Mouse (Mus musculus): ENCODE data around the gene Cux2. TPM values are rescaled to one million over a fixed set of nuclear protein-coding genes. Genes with fewer than 3 reads are reported as not detected.

Gene Cux2
- polyA plus RNA-seq, 1 experiment, result 3.6 TPM

DNA sequence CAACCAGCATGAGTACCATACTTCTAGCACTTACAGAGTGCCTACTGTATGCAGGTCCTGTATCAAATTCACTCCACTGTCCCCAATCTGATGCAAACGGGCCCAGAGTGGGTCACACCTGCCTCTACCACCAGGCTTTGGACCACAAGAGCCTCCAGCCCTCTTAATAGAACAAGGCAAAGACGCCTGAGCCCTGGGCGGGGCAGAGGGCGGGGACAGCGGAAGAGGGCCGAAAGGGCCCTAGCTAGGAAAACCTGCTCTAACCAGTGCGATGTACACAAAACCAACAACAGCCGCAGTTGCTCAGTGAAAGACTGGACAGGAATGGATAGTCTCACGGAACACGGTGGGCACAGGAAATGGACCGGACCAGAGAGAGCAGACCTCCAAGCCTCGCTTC lies 18.8 kb downstream of the Cux2 start:
- Histone ChIP-seq H3K27me3 (replicated peaks; ENCODE audit: control insufficient read depth, insufficient read depth, low read length) (no peaks in the 10 kb centered on the region), H3K27ac (ENCODE audit: insufficient read depth, low read depth, low read length) (no peak overlapping the region), H3K4me3 (ENCODE audit: insufficient read depth, low read depth, low read length) (no peak overlapping the region), H3K36me3 (ENCODE audit: control insufficient read depth, insufficient read depth, low read length) (no peaks in the 10 kb centered on the region), H3K4me1 (ENCODE audit: control insufficient read depth, insufficient read depth, low read length) (no peaks in the 10 kb centered on the region)
- 68% methylated on average over 12 of the region's 12 CpGs for WGBS
- no peak for DNase-seq
- TF ChIP-seq CTCF (conservative IDR thresholded peaks at IDR 0.05; ENCODE audit: insufficient read depth, insufficient read length, low read depth, low read length) (no peak), POLR2A (IDR thresholded peaks at IDR 0.05; ENCODE audit: low read depth, low read length) (no peak)

- DNase-seq, result no peak
These were observed 19.3 kb downstream of the Cux2 start for GRCm38 (mm10) chr5:122030640-122031039.

GRCm38 (mm10) chr5:122026771-122027170 lies 23.1 kb downstream of the Cux2 start:
- no peak for DNase-seq
- no peaks in the 10 kb centered on the region for H3K36me3 ChIP-seq (ENCODE audit: control insufficient read depth, insufficient read depth, low read length)
- H3K4me3 ChIP-seq (ENCODE audit: insufficient read depth, low read depth, low read length), result no peak overlapping the region
- TF ChIP-seq POLR2A (IDR thresholded peaks at IDR 0.05; ENCODE audit: low read depth, low read length) (no peak), CTCF (conservative IDR thresholded peaks at IDR 0.05; ENCODE audit: insufficient read depth, insufficient read length, low read depth, low read length) (no peak)
- WGBS, result 77% methylated on average over 9 of the region's 9 CpGs
- H3K4me1 ChIP-seq (ENCODE audit: control insufficient read depth, insufficient read depth, low read length), result no peaks in the 10 kb centered on the region
- H3K27ac ChIP-seq (ENCODE audit: insufficient read depth, low read depth, low read length), result no peak overlapping the region
- no peaks in the 10 kb centered on the region for H3K27me3 ChIP-seq (replicated peaks; ENCODE audit: control insufficient read depth, insufficient read depth, low read length)

More at GRCm38 (mm10) chr5:122030640-122031039, 19.3 kb downstream of the Cux2 start:
- WGBS, result 57% methylated on average over 11 of the region's 11 CpGs
- TF ChIP-seq CTCF (conservative IDR thresholded peaks at IDR 0.05; ENCODE audit: insufficient read depth, insufficient read length, low read depth, low read length) (no peak), POLR2A (IDR thresholded peaks at IDR 0.05; ENCODE audit: low read depth, low read length) (no peak)
- Histone ChIP-seq H3K4me3 (ENCODE audit: insufficient read depth, low read depth, low read length) (no peak overlapping the region), H3K27me3 (replicated peaks; ENCODE audit: control insufficient read depth, insufficient read depth, low read length) (no peaks in the 10 kb centered on the region), H3K27ac (ENCODE audit: insufficient read depth, low read depth, low read length) (no peak overlapping the region), H3K4me1 (ENCODE audit: control insufficient read depth, insufficient read depth, low read length) (no peaks in the 10 kb centered on the region), H3K36me3 (ENCODE audit: control insufficient read depth, insufficient read depth, low read length) (no peaks in the 10 kb centered on the region)

DNA sequence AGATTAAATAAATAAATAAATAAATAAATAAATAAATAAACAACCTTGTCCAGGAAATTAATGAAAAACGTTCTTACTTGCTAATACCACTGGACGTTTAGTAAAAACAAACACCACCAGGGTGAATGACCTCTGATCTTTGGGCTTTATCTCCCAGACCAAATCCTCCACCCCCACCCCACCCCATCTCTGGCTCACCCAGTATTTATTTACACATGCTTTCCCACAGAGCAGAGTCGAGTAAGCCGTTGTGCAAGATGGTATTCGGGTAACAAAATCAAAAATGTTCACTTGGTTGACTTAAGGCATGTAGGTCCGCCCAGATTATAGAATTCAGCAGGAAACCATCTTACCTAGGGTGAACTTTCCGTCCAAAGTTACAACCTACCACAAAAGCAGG lies 23.6 kb downstream of the Cux2 start:
- TF ChIP-seq POLR2A (IDR thresholded peaks at IDR 0.05; ENCODE audit: low read depth, low read length) (no peak), CTCF (conservative IDR thresholded peaks at IDR 0.05; ENCODE audit: insufficient read depth, insufficient read length, low read depth, low read length) (no peak)
- no peak overlapping the region for H3K27ac ChIP-seq (ENCODE audit: insufficient read depth, low read depth, low read length)
- H3K27me3 ChIP-seq (replicated peaks; ENCODE audit: control insufficient read depth, insufficient read depth, low read length), result no peaks in the 10 kb centered on the region
- no peak for DNase-seq
- no peak overlapping the region for H3K4me3 ChIP-seq (ENCODE audit: insufficient read depth, low read depth, low read length)
- H3K4me1 ChIP-seq (ENCODE audit: control insufficient read depth, insufficient read depth, low read length), result no peaks in the 10 kb centered on the region
- 65% methylated on average over 7 of the region's 7 CpGs for WGBS
- no peaks in the 10 kb centered on the region for H3K36me3 ChIP-seq (ENCODE audit: control insufficient read depth, insufficient read depth, low read length)

DNA sequence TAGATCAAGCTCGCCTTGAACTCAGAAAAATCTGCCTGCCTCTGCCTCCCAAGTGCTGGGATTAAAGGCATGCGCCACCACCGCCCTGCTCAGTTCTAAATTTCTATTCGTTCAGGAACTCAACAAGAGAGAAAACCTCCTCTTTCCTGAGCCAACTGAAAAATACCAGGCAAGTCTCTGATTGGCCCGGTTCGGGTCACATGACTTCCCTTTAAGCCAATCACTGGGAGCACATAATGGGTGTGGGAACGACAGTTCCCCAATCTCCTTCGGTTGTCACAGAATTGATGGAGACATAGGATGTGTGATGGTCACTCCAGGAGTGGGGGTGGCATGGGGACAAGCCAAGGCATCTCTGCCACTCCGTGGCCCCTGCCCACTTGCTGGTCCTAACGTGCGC lies 24.8 kb downstream of the Cux2 start:
- Histone ChIP-seq H3K27ac (ENCODE audit: insufficient read depth, low read depth, low read length) (no peak overlapping the region), H3K27me3 (replicated peaks; ENCODE audit: control insufficient read depth, insufficient read depth, low read length) (no peaks in the 10 kb centered on the region), H3K4me1 (ENCODE audit: control insufficient read depth, insufficient read depth, low read length) (no peaks in the 10 kb centered on the region), H3K4me3 (ENCODE audit: insufficient read depth, low read depth, low read length) (no peak overlapping the region), H3K36me3 (ENCODE audit: control insufficient read depth, insufficient read depth, low read length) (no peaks in the 10 kb centered on the region)
- TF ChIP-seq CTCF (conservative IDR thresholded peaks at IDR 0.05; ENCODE audit: insufficient read depth, insufficient read length, low read depth, low read length) (no peak), POLR2A (IDR thresholded peaks at IDR 0.05; ENCODE audit: low read depth, low read length) (no peak)
- DNase-seq, result no peak
- 94% methylated on average over 11 of the region's 11 CpGs for WGBS

- TF ChIP-seq CTCF (conservative IDR thresholded peaks at IDR 0.05; ENCODE audit: insufficient read depth, insufficient read length, low read depth, low read length) (no peak), POLR2A (IDR thresholded peaks at IDR 0.05; ENCODE audit: low read depth, low read length) (no peak)
- Histone ChIP-seq H3K4me3 (ENCODE audit: insufficient read depth, low read depth, low read length) (no peak overlapping the region), H3K27me3 (replicated peaks; ENCODE audit: control insufficient read depth, insufficient read depth, low read length) (no peaks in the 10 kb centered on the region), H3K36me3 (ENCODE audit: control insufficient read depth, insufficient read depth, low read length) (no peaks in the 10 kb centered on the region), H3K4me1 (ENCODE audit: control insufficient read depth, insufficient read depth, low read length) (no peaks in the 10 kb centered on the region), H3K27ac (ENCODE audit: insufficient read depth, low read depth, low read length) (no peak overlapping the region)
- no peak for DNase-seq
- WGBS, result 80% methylated on average over 17 of the region's 17 CpGs
These were observed 30.6 kb downstream of the Cux2 start for GRCm38 (mm10) chr5:122019288-122019687.

DNA sequence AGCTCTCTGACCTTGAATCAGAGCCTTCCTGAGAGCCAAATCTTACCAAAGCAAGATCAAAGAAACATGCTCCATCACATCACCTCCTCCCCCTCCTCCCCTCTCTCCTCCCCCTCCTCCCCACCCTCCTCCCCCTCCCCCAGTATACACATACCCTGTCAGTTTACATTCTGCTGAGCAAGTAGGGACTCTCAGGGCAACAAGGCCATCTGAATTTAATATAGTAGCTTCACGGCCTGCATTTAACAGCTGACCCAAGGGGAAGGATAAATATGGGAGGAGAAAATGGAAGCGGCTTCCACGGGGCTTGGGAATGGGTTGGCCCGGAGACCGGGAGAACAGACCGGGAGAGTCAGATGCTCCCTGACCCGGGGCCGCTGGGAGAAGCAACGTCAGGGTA lies 32.1 kb downstream of the Cux2 start:
- TF ChIP-seq POLR2A (IDR thresholded peaks at IDR 0.05; ENCODE audit: low read depth, low read length) (no peak), CTCF (conservative IDR thresholded peaks at IDR 0.05; ENCODE audit: insufficient read depth, insufficient read length, low read depth, low read length) (no peak)
- H3K4me1 ChIP-seq (ENCODE audit: control insufficient read depth, insufficient read depth, low read length), result no peaks in the 10 kb centered on the region
- no peaks in the 10 kb centered on the region for H3K27me3 ChIP-seq (replicated peaks; ENCODE audit: control insufficient read depth, insufficient read depth, low read length)
- DNase-seq, result no peak
- no peaks in the 10 kb centered on the region for H3K36me3 ChIP-seq (ENCODE audit: control insufficient read depth, insufficient read depth, low read length)
- no peak overlapping the region for H3K4me3 ChIP-seq (ENCODE audit: insufficient read depth, low read depth, low read length)
- WGBS, result 59% methylated on average over 9 of the region's 9 CpGs
- H3K27ac ChIP-seq (ENCODE audit: insufficient read depth, low read depth, low read length), result no peak overlapping the region

DNA sequence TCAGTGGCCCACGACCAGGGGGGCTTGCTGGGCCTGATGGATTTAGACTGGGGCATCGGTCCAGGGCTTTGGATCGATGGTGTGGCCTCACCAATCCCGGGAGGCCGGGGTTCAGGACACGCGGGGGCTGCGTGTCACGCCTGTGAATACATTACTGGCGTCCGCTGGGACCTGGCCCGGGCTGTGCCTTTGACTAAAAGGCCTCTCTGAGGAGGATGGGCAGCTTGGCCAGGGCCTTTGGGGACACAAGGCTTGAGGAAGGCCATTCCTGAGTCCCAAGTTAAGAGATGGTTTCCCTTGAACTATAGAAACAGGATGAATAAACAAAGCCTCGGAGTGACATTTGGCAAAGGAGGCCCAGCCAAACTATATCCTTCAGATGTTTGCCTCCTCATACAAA lies 32.6 kb downstream of the Cux2 start:
- TF ChIP-seq POLR2A (IDR thresholded peaks at IDR 0.05; ENCODE audit: low read depth, low read length) (no peak), CTCF (conservative IDR thresholded peaks at IDR 0.05; ENCODE audit: insufficient read depth, insufficient read length, low read depth, low read length) (no peak)
- Histone ChIP-seq H3K36me3 (ENCODE audit: control insufficient read depth, insufficient read depth, low read length) (no peaks in the 10 kb centered on the region), H3K27me3 (replicated peaks; ENCODE audit: control insufficient read depth, insufficient read depth, low read length) (no peaks in the 10 kb centered on the region), H3K4me3 (ENCODE audit: insufficient read depth, low read depth, low read length) (no peak overlapping the region), H3K27ac (ENCODE audit: insufficient read depth, low read depth, low read length) (no peak overlapping the region), H3K4me1 (ENCODE audit: control insufficient read depth, insufficient read depth, low read length) (no peaks in the 10 kb centered on the region)
- DNase-seq, result no peak
- 50% methylated on average over 13 of the region's 13 CpGs for WGBS
